Mouse (Mus musculus) left cerebral cortex, adult 18-20 months (tissue): Measurements from ENCODE around the gene Nom1. TPM values are rescaled to one million over a fixed set of nuclear protein-coding genes. Genes with fewer than 3 reads are reported as not detected.

Source experiments
- DNase-seq, 2 experiments: peaks; one replicate each; pipeline ENCODE4 v3.0.0; 2021 to 2022; ENCODE audit warnings: low spot score in 2 of 2, mixed read lengths in 1 of 2
- total RNA-seq, 2 experiments: library from RNA; stranded (reverse); gene quantifications; 2 replicates each; pipeline ENCODE4 v1.2.3; 2021

The Nom1 gene
- total RNA-seq, 2 experiments from 2014 or later: 23.4 to 23.5 TPM

DNA sequence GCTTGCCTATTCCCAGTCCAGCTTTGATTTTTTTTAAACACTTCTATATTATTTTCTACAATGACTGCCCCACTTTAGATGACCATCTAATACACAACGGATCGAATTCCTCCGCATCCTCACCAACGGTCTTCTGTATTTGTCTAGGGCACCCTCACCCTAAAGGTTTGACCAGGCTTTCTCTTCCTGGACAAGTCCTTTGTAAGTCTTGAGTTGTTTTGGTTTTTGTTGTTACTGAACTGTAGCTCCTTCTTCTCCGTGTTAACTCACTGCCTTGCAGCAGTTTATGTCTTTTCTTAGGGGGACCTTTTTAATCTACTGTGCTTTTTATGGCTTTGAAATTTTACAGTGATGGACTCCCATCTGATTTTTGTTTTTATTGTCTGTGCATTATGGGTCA, 35.8 kb downstream of the Nom1 start:
- DNase-seq: no peak

DNA sequence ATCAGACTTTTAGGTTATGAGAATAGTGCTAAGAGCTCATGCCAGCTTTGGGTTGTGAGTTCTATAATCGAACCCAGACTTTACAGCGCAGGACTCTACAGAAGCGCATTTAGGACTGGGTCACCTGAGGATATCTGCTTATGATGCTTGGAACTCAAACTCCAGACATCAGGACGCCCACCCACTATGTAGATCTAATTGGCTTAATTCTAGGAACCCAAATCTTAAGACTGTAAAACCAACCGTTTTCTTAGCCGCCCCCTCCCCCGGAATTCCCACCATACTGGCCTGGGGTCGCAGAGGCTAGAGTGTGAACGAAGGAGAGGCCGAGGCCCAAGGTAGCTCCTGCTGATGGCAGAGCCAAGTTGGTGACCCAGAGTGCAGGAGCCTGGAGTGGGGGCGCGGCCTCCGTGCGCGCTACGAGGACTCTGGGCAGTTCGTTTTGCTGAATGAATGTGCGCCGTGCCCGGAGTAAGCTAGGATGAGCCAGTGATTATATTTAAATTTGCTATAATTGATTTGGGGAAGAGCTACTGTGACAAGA, 36.5 kb downstream of the Nom1 start:
- DNase-seq: no peak

DNA sequence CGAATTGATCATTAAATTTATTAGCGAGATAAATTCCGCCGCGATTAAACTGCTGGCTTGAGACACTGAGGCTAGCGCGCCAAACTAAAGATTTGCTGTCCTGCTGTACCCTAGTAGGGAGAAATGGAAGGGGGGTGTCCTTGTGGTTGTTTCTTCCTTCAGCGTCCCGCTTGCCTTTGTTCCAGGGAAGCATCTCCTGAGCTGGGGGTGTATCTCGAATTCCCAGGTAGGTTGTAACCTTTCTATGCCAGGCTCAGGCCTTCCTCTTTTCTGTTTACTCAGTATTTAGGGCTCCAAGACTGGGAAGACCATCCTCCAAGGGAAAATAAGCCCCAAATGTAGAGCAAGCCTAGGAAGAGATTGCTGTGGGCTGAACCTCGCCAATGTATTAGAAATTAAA, 36.9 kb downstream of the Nom1 start:
- DNase-seq: no peak

DNA sequence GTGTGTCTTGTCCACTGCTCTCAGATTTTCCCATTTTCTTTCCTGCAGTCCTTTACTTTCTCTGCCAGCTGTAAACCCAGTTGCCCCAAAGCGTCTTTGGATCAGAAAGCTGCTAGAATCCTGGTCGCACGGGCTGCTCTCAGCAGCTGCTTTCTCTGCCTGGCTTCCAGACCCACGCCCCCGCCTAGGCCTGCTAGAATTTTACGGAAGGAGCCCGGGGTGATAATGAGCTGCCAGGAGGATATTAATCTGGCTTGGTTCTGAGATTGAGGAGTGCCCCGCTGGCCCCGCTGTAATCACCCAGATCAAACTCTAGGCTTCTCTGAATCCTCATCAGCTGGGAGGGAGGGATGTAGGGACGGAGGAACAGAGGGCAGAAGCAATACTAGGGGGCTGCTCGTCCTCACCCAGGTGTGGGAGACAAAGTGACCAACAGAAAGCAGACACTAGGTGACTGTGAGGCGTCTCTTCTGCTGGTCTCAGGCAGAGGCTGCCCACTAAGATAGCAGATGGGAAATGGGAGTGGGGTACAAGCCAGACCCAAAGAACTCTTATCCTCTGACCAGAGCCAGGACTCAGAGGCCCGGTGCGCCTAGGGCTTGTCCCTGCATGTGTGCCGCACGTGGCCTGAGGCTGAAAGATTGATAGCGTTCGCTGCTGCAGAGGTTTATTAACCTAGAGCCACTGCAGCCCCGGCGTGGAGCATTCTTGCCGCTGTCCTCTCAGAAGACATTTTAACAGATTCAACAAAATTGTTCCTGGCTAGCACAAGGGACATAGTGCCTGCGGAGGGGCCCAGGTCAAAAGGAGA, 37.6 kb downstream of the Nom1 start:
- no peak for DNase-seq

DNA sequence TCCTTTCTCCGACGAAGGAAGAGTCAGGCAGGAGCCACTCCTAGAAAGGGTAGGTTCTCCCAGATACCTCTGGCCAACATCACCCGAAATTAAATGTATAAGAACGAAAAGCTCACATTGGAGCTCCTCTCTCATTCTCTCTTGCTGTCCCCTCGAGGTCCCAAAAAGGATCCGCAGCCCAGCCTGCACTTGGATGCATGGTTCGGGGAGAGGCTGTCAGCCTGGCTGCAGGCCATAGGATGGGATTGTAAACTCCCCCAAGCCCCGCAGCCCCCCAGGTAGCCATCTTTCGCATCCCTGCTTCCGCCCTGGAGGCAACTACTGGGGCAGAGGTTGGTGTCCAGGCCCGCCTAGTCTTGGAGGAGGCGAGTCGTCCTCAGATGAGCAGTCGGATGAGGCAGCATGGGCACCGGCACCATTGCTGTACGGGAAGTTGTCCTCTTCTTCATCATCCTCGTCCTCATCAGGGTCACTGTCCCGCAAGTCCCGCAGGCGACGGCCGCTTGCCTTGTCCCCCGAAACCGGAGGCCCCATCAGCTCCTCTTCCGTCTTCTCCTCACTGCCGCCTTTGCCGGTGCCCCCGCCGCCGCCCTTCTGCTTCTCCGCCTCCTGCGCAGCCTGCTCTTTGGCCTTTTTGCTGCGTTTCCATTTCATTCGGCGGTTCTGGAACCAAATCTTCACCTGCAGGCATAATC, 39.2 kb downstream of the Nom1 start:
- no peak for DNase-seq

DNA sequence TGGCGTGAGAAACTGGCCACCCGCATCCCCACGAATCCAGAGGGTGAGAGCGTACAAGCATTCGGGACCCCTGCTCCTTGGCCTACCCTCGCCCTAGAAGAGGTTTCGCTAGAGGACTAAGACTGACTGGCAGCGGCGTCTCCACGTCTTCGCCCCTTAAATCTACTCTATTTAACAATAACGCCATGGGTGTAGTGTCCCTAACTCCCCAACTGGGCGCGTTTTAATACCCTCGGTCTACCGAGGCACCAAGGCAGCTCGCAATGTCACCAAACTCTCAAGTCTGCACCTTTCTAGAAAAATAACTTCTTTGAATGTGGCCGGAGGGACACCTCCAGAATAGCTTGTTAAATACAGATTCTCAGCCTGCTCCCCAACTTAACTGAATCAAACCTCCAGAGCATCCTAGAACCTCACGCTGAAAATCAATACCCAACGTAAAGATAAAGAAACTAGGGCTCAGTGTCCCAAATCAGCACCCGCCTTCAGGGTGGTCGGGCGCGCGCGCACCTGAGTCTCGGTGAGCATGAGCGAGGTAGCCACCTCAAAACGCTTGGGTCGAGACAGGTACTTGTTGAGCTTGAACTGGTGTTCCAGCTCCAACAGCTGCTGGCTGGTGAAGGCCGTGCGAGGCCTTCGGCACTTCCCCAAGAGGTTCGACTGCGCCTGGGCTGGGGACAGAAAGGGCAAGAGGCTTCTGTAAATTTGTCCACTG, 39.9 kb downstream of the Nom1 start:
- no peak for DNase-seq

DNA sequence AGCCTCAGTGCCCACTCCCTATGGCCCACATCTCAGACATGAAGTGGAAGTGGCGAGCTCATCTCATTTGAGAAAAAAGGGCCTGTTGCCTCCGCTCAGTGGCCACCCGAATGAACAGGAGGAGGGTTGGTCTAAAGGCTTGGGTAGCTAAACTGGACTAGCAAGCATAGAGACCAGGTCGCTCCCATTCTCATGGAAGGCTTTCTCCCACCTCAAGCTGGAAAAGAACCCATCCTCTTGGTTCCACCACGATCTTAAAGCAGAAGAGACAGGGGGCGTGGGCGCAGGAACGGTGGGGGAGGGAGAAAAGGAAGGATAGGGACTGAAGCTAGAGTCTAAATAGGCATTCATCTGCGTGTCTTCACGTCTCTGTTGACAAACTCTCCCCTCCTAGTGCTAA, 40.6 kb downstream of the Nom1 start:
- DNase-seq: no peak

DNA sequence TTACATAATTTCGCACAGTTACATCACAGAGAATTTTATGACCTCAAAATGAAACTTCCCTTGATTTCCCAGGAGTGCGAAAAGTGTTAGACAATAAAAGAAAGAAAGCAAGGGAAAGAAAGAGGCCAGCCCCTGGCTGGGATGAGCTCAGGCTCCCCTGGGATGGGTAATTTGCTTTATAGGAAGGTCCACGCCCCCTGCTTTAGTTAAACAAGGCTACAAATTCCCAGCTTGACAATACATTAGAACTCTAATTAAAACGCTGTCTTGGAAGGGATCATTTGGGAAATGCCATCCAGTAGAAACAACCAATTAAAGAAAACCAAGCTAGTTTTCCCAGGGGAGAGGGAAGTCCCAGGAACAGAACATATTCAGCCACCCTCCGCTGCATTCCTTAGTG, 41.1 kb downstream of the Nom1 start:
- DNase-seq: no peak

DNA sequence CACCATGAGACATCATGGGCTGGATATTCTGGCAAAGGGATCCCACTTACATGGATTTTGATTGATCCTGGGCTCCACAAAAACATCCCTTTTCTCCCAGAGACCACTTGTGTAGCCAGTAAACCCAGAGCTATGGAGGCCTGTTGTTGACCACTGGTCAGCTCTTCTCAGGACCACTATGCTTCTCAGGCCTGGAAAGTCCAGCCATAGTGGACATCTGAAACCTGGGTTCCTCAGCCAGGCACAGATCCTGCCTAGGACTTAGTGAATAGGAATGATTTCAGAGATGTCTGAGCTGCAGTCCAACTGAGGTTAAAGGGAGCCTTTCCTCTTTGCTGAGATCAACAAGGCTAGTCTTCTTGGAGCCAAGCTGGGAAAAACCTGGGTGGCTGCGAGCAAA, 41.6 kb downstream of the Nom1 start:
- DNase-seq: no peak

DNA sequence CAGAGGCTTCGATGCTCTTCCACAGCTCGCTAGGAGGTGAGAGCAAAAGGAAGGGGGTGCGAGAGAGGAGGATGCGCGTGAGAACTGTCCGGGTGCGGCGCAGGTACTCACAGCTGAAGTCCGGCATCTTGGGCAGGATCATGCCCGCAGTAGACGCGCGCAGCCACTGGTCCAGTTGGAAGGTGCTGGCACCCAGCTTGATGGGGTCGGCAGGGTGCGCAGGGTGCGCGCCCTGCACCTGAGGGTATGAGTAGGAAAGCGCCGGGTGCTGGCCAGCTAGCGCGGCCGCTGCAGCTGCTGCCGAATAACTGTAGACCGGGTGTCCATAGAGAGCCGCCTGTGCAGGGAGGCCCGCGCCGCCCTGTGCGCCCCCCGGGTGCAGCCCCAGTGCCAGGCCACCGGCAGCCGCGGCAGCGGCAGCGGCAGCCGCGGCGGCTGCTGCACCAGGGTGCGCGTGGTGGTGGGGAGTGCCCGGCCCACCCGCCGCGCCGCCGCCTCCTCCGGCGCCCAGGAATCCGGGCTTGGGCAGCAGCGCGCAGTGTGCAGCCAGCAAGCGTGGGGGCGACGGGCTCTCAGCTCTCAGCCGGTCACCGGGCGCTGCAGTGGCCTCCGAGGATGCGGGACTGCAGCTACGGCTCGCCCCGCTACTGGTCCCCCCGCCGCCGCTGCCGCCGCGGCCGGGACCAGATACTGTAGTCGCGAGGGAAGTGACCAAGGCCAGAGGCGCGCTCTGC, 43.2 kb downstream of the Nom1 start:
- DNase-seq: no peak

DNA sequence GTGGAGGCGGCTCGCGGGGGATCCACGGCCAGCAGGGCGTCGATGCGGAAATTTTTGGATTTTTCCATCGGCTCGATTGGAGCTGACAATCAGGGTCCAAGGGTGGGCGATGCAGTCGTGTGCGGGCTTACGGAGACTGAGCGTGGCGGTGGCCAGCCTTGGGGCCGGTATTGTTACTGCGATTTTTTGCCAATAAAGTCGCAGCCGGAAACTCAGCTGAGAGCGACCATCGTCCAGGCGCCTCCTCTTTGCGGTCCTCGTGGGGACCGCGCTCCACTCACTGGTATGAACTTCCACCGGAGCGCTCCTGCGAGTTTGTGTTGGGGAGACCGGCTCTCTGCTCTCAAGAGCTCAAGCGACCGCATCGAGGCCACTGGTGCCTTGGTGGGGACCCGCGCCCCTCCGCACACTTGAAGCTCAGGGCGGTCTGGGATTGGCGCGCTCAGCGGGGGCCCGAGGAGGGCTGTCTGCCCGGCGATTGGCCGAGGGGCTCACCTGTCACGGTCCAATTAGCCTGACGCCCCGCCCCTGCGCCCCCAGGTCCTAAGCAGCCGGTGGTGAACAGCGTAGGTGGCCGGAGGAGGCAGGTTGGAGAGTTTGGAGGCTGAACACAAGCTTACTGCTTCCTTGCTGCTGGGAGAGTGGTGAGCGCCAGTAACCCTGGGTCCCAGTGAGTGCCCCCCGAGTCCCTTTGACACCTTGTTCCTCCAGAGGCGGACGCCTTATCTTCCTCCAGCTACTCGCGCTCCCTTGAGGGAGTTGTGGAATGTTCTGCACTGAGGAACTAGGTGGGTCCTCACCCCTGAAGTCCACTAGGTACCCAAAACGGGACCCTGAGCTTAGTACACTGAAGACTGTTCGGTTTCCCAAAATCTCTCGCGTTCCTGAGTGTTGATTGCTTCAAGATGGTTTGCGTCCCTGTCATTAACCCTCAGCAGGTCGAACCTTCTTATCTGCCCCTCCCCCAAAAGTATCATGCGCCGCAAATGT, 44.0 kb downstream of the Nom1 start, which contains the start of gene Mnx1:
Mnx1 (minus strand) TSS at position 263 of the 990 bp plus-strand sequence.
- DNase-seq: no peak

DNA sequence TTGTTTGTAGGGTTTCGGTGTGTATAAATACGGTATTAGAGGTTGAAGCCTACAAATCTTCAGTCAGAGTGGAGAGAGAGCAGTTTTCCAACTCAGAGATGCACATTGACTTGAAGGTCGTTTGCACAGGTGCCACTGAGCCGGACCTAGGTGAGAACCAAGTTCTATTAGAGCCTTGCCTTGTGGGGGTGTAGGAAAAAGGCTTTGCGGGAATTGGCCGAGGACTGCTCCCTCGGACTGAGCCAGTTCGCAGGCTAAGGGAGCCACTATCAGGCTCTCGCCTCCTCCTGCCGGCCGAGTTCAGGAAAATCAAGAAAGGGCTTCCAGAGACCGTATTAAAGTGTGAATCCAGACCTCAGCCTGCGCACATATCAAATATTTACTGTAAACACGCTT, 44.7 kb downstream of the Nom1 start:
- DNase-seq: no peak

DNA sequence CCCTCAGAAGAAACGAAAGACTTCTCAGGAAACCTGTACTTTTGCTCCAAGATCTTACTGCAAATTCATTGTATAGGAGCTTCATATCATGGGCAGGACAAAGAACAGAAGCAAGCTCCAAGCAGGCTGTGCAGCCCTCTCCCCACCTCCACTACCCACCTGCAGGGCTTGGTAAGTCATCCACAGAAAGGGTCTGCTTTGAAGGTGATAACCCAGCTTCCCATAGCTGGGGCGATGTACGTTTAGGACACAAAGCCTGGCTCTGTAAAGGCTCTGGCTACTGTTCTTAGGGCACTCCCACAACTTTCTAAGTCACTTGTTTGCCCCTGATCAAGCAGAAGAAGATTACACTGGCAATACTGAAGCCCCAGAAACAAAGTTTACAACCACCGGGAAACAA, 49.3 kb downstream of the Nom1 start:
- no peak for DNase-seq

DNA sequence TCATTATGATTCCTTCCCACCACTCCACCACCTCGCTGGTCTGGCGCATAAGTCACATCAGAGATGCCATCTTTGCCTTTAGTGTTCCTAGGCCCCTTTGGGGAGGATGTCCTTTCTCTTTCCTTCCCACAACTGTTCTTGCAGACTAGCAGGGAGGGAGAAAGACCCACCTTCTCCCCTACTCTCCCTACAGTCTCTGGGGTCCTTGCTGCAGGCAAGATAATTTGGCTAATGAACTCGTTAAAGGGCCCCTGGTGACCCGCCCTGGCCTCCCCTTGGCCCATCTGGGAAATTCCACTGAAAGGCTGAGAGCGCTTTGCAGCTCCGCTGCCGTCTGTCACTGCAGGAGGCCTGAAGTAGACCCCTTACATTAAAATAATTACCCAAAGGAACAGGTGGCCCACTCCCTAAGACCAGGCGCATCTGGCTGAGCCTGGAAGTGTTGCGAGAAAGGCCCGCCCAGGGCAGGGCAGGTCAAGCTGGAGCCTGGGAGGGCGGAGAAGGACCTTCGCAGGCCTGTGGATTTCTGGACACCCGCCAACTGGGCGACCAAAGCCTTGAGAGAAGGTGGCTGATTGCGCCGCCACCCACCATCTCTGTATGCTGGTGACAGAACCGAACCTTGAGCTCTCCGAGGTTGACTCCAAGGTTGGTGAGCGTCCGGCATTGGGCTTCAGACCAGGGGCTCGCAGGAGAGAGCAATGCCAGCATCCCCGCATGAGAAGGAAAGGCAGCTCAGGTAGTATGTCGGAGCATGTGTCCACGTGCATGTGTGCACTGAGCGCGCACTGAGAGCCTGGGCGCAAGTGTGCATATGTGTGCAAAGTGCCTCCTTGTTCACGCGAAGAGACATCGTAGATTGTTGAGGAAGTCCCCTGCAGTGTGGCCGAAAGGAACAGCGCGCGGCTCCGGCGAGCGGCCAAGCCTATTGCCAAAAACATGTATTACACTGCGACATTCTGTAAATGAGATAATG, 50.8 kb downstream of the Nom1 start:
- DNase-seq: no peak

DNA sequence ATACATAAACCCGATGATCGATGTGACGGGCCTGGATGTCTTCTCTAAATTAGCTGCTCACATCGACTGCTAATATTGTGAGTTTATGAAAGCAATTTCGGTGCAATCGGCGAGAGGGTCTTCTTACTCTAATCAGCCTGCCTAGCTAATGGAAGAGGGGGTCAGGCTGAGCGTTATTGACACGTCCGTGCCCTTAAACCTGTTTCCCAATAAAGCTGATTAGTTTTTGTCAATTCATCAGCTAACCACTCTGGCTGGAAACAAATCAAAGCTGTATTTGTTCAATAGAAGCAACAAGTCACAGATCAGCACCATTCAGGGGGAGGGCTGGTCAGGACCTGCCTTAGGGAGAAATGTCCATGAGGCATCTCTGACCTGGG, 51.5 kb downstream of the Nom1 start:
- no peak for DNase-seq

DNA sequence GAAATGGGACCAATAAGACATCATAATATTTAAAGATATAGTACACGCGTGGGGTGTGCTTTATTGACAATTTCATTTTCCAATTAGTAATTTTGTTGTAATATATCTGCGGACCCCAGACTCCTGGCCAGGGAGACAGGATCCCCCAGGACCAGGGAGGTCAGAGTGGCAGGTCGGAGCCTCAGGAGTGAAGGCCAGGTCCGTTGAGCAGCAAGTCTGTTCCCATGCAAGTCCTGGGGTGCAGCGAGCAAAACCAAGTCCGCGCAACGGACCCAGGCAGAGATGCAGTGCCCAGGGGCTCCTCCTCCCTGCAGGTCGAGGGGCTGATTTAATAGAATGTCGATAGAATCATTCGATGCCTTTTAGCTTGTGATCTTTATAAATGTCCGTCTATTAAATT, 52.9 kb downstream of the Nom1 start:
- DNase-seq: no peak

DNA sequence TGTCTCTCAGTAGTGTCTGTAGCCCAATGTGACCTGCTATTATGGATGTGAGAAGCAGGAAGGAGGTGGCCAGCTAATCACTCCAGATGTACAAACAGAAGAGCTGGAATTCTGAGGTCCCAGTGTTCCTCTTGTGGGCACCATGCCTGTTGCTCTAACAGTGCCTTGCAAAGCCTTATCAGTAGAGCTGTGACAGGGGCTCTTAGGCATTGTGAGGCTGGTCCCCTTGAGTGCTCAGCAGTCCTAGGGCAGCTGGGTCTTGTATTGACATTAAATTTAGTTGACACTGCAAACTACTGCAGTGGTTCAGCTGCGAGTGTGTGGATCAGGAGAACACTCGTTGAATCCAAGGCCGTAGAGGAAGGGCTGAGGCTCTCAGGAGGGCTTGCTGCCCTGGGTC, 72.5 kb downstream of the Nom1 start:
- DNase-seq: no peak
